Mouse (Mus musculus): ENCODE measurements around the gene Supt6. TPM values are rescaled to one million over a fixed set of nuclear protein-coding genes. Genes with fewer than 3 reads are reported as not detected.

Gene Supt6
- polyA plus RNA-seq (2015; fragmentation: Nextera tagmentation; extraction: Ambion mirVana), result 15.2 and 17.7 TPM in 2 replicates

GRCm38 (mm10) chr11:78245627-78246317, at the start of gene Supt6, which contains the start of gene Sdf2:
Gene Supt6, minus strand, starts transcription at chr11:78245987.
Gene Sdf2, plus strand, starts transcription at chr11:78245746.

DNA sequence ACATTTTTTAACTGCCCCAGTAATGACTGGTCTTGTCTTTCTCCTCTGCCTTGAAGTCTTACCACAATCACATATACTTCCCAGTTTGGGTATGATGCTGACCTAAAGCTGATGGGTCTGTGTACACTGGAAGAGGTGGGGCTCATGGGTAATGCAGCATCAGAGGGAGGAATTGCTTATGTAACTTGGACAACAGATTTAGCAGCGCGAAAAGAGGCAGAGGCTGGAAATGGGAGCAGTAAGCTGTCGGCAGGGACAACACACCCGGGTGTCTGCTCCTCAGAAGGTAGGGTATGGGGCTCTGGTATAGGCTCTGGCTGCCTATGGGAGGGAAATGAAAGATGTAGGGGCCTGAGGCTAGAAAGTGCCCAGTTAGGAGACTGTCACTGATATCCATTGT, 44.9 kb upstream of the Supt6 start, which contains the start of gene BC030499:
Gene BC030499 (plus strand): TSS at position 188 of the 400 bp plus-strand sequence.

DNA sequence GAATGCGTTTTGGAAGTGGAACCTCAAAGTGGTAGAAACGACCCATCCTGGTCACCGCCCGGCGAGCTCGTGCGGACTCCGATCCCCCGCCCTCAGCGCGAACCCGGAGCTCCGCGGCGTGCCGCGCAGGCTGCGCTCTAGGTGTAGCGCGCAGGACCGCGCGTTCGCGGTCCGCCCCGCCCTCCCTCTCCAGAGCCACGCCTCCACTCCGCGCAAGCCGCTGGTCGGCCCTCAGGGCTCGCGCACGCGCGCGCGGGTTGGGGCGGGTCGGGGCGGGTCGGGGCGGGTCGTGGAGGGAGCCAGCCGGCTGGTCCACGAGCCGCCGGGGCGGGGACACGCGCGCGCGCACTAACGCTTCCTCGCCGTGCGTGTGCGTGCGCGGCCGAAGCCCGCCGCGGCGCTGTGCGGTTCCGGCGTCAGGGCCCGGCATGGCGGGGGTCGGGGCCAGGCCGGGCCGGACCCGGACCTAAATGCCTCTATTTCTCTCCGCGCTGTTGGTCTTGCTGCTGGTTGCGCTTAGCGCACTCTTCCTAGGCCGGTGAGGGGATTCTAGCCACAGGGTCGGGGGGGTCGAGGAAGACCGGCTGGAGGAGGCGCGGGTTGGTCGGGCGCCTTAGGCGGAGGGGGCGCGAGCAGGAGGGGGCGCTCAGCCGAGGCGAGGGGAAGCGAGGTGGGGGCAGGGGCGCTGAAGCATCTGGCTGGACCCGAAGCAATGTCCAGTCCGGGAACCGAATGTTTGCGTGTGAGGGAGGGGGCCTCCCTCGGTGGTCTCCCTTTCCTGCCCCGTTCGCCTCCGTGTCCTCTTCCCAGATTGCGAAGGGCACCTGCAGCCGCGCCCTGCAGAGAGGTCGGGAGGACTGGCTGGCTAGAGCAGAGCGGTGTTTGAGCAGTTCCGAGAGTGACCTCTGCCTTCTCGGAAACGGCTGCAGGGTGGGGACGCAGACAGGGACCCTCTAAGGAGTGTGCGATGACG, 15.9 kb upstream of the Supt6 start, which contains the start of gene 2610507B11Rik:
Gene 2610507B11Rik (plus strand): TSS at position 373 of the 973 bp plus-strand sequence.

DNA sequence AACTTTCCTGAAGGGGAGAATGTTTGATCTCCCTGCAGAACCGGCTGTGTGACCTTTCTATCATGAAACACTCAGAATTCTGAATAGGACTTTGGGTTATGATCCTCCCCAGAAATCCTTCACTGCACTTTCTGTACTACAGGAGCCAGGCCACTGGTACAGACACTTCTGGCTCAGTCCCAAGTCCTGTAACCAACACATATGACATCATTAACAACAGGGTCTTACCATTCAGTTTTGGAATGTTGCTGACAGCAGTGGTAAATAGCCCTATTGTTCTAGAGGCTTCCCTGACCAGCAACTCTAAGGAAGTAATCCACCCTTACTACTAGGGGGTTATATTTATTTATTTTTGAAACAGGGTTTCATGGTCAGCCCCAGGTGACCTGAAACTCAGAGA, 52.7 kb downstream of the Supt6 start, which contains the start of gene Proca1:
Gene Proca1 (plus strand): TSS at position 280 of the 400 bp plus-strand sequence.

DNA sequence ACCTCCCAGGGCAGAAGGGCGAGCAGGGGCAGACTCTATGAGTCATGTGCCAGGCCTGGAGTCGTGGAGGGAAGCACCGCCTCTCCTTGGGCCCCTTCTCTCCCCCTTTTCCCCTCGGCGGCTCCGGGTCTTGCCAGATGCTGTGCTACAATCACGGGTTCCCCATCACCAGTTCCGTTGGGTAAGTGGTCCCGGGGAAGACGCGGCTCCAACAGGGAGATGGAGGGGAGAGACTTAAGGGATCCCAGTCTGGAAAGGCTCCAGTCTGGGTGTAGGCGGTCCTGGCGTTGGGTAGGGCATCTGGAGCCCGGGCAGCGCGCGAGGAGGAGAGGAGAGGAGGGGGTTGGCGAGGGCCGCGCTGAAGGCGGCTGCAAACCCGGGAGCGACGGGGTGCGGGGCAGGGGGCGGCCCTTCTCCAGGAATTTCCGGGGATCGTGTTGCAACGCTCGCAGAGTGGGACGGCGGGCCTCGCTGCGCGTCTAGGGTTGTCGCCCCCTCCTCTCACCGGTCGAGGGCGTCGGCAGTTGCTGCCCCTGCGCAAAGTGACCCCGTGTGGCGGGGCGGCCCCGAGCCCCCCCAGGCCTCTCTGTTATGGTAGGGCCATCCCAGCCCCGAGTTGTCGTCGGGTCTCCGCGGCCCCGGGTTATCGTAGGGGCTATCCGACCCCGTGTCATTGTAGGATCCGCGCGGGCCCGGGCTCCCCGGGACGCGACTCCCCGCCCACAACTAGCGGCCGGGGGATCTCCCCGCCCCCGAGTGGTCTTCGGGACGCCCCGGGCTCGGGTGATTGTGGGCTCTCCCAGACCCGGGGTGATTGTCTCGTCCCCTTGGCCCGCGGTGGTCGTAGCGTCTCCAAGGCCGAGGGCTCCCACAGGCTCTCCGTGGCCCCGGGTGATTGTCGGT, 57.2 kb downstream of the Supt6 start, which contains the start of gene Rab34:
Gene Rab34 (plus strand): TSS at position 100 of the 903 bp plus-strand sequence.

GRCm38 (mm10) chr11:78182961-78183844, 62.6 kb downstream of the Supt6 start, which contains the start of gene Rpl23a:
Gene Rpl23a, minus strand, starts transcription at chr11:78183584.

GRCm38 (mm10) chr11:78176402-78176862, 69.4 kb downstream of the Supt6 start, which contains the start of the genes Nek8 and Tlcd1:
Gene Nek8, minus strand, starts transcription at chr11:78176675.
Gene Tlcd1, plus strand, starts transcription at chr11:78176711.

GRCm38 (mm10) chr11:78164924-78165760, 80.6 kb downstream of the Supt6 start, which contains the start of gene Traf4:
Gene Traf4, minus strand, starts transcription at chr11:78165589.

Small RNA genes lying within 50 kb of the gene (microRNA-seq; reads per million reads assigned to microRNA genes)
- gene Mir7653, result not detected

Other genes starting within 250 kb of the Supt6 start
- 53.0 and 56.2 TPM in 2 replicates for gene Dhrs13, start 213.7 kb downstream of the Supt6 start, polyA plus RNA-seq (2015; fragmentation: Nextera tagmentation; extraction: Ambion mirVana)
- 158 and 168 TPM in 2 replicates for gene Flot2, start 208.1 kb downstream of the Supt6 start, polyA plus RNA-seq (2015; fragmentation: Nextera tagmentation; extraction: Ambion mirVana)
- 25.9 and 28.4 TPM in 2 replicates for gene Eral1, start 165.6 kb downstream of the Supt6 start, polyA plus RNA-seq (2015; fragmentation: Nextera tagmentation; extraction: Ambion mirVana)
- gene Fam222b, start 151.3 kb downstream of the Supt6 start, polyA plus RNA-seq (2015; fragmentation: Nextera tagmentation; extraction: Ambion mirVana), result 18.1 and 24.6 TPM in 2 replicates
- gene Traf4, start 80.4 kb downstream of the Supt6 start, polyA plus RNA-seq (2015; fragmentation: Nextera tagmentation; extraction: Ambion mirVana), result 58.8 and 62.9 TPM in 2 replicates
- 7.4 and 8.0 TPM in 2 replicates for gene Nek8, start 69.3 kb downstream of the Supt6 start, polyA plus RNA-seq (2015; fragmentation: Nextera tagmentation; extraction: Ambion mirVana)
- 48.5 and 53.4 TPM in 2 replicates for gene Tlcd1, start 69.3 kb downstream of the Supt6 start, polyA plus RNA-seq (2015; fragmentation: Nextera tagmentation; extraction: Ambion mirVana)
- gene Rpl23a, start 62.4 kb downstream of the Supt6 start, polyA plus RNA-seq (2015; fragmentation: Nextera tagmentation; extraction: Ambion mirVana), result 812 and 926 TPM in 2 replicates
- 74.3 and 78.3 TPM in 2 replicates for gene Rab34, start 57.6 kb downstream of the Supt6 start, polyA plus RNA-seq (2015; fragmentation: Nextera tagmentation; extraction: Ambion mirVana)
- 6.6 and 8.0 TPM in 2 replicates for gene Proca1, start 52.6 kb downstream of the Supt6 start, polyA plus RNA-seq (2015; fragmentation: Nextera tagmentation; extraction: Ambion mirVana)
- gene Sdf2, start 241 bp downstream of the Supt6 start, polyA plus RNA-seq (2015; fragmentation: Nextera tagmentation; extraction: Ambion mirVana), result 123 TPM in 2 replicates
- gene 2610507B11Rik, start 15.8 kb upstream of the Supt6 start, polyA plus RNA-seq (2015; fragmentation: Nextera tagmentation; extraction: Ambion mirVana), result 90.2 and 105 TPM in 2 replicates
- gene BC030499, start 44.9 kb upstream of the Supt6 start, polyA plus RNA-seq (2015; fragmentation: Nextera tagmentation; extraction: Ambion mirVana), result 0.13 and 0.22 TPM in 2 replicates
- gene Spag5, start 55.5 kb upstream of the Supt6 start, polyA plus RNA-seq (2015; fragmentation: Nextera tagmentation; extraction: Ambion mirVana), result 7.5 and 7.9 TPM in 2 replicates
- 1,117 and 1,134 TPM in 2 replicates for gene Aldoc, start 77.0 kb upstream of the Supt6 start, polyA plus RNA-seq (2015; fragmentation: Nextera tagmentation; extraction: Ambion mirVana)
- 90.8 and 112 TPM in 2 replicates for gene Pigs, start 82.4 kb upstream of the Supt6 start, polyA plus RNA-seq (2015; fragmentation: Nextera tagmentation; extraction: Ambion mirVana)
- gene Unc119, start 97.5 kb upstream of the Supt6 start, polyA plus RNA-seq (2015; fragmentation: Nextera tagmentation; extraction: Ambion mirVana), result 97.8 and 99.2 TPM in 2 replicates
- gene Foxn1, start 140.6 kb upstream of the Supt6 start, polyA plus RNA-seq (2015; fragmentation: Nextera tagmentation; extraction: Ambion mirVana), result not detected in 2 replicates
- gene Slc13a2, start 176.2 kb upstream of the Supt6 start, polyA plus RNA-seq (2015; fragmentation: Nextera tagmentation; extraction: Ambion mirVana), result not detected in 2 replicates
- 20.6 and 23.2 TPM in 2 replicates for gene Slc46a1, start 219.7 kb upstream of the Supt6 start, polyA plus RNA-seq (2015; fragmentation: Nextera tagmentation; extraction: Ambion mirVana)

Measured in neural tube, postnatal 0 days (tissue).